Mouse (Mus musculus) brain, embryonic 14.5 days (tissue): ENCODE data around the gene Aipl1.

Experiments
- CTCF ChIP-seq: fragments of 200-500 bp; IDR thresholded peaks from 2 replicates; pipeline ENCODE4 v1.5.1; 2012; ENCODE audit warnings: inconsistent platforms, mild to moderate bottlenecking, moderate library complexity, borderline replicate concordance; ENCODE audit not compliant: insufficient read depth, insufficient read length; ENCODE audit errors: extremely low read depth
- POLR2A ChIP-seq: fragments of 200-500 bp; IDR thresholded peaks from 2 replicates; pipeline ENCODE4 v1.6.1; 2012; ENCODE audit warnings: mild to moderate bottlenecking, inconsistent platforms, borderline replicate concordance; ENCODE audit not compliant: poor library complexity, insufficient read depth, insufficient read length, severe bottlenecking; ENCODE audit errors: extremely low read depth

- peak; percentile 75 for TF ChIP-seq CTCF
- TF ChIP-seq POLR2A = no peak
Measured at GRCm38 (mm10) chr11:72029143-72029542, 8.2 kb downstream of the Aipl1 start.
